Mouse (Mus musculus) heart, embryonic 11.5 days (tissue): Measurements from ENCODE around the gene Arid3b. TPM values are rescaled to one million over a fixed set of nuclear protein-coding genes. Genes with fewer than 3 reads are reported as not detected.
A peak's percentile ranks its signal among the peaks of the same experiment; 100 is the strongest.

Experiments used
- ATAC-seq: fragments of 200-750 bp; cut with Nextera tagmentation; replicated peaks from 2 replicates; pipeline ENCODE4 v1.8.0; 2017; ENCODE audit warnings: moderate library complexity; ENCODE audit not compliant: insufficient number of reproducible peaks, low FRiP score, low TSS enrichment
- H3K27ac ChIP-seq: fragments of 300-500 bp; sonication (generic); 2 replicates; pipeline ENCODE4 v1.5.1; 2014; ENCODE audit warnings: mild to moderate bottlenecking, low read depth, low read length
- H3K27me3 ChIP-seq: fragments of 300-500 bp; sonication (generic); 2 replicates; pipeline ENCODE4 v1.6.1; 2014; ENCODE audit warnings: mild to moderate bottlenecking, low read length, mixed read lengths; ENCODE audit not compliant: control insufficient read depth, insufficient read depth
- H3K36me3 ChIP-seq: fragments of 300-500 bp; sonication (generic); 2 replicates; pipeline ENCODE4 v1.6.1; 2014; ENCODE audit warnings: mild to moderate bottlenecking, low read length, moderate library complexity, mixed read lengths; ENCODE audit not compliant: control insufficient read depth, insufficient read depth
- H3K4me1 ChIP-seq: fragments of 300-500 bp; sonication (generic); 2 replicates; pipeline ENCODE4 v1.6.1; 2014; ENCODE audit warnings: low read length; ENCODE audit not compliant: control insufficient read depth, insufficient read depth
- H3K4me2 ChIP-seq: fragments of 300-500 bp; sonication (generic); 2 replicates; pipeline ENCODE4 v1.6.1; 2014; ENCODE audit warnings: mild to moderate bottlenecking, moderate library complexity
- H3K4me3 ChIP-seq: fragments of 300-500 bp; sonication (generic); 2 replicates; pipeline ENCODE4 v1.5.1; 2014; ENCODE audit warnings: low read depth, low read length
- H3K9ac ChIP-seq: fragments of 300-500 bp; sonication (generic); 2 replicates; pipeline ENCODE4 v1.6.1; 2014; ENCODE audit warnings: mild to moderate bottlenecking, low read depth, low read length, moderate library complexity
- H3K9me3 ChIP-seq: fragments of 300-500 bp; sonication (generic); replicated peaks from 2 replicates; pipeline ENCODE4 v1.6.1; 2016; ENCODE audit warnings: low read length; ENCODE audit not compliant: control insufficient read depth
- WGBS: fragments of 180-500 bp; shearing (Covaris S2); extraction: QIAGEN DNeasy Blood & Tissue Kit; methylation state at CpG from one replicate; pipeline ENCODE4 v1.1.7; 2014; ENCODE audit not compliant: insufficient replicate concordance; 5-methylcytosine and 5-hydroxymethylcytosine counted together
- polyA plus RNA-seq: library from polyadenylated mRNA; unstranded; fragments of >200 nt; fragmentation: Nextera tagmentation; extraction: Ambion mirVana; gene quantifications from 2 replicates; pipeline ENCODE4 v1.2.1, GENCODE M21; 2014

Arid3b gene
- polyA plus RNA-seq, 1 experiment from 2014 or later = 28.0 TPM

GRCm38 (mm10) chr9:57758528-57758927, 78.1 kb downstream of the Arid3b start:
- H3K36me3 ChIP-seq = peaks cover 50% of the 10 kb centered on the region
- no peaks in the 10 kb centered on the region for H3K27me3 ChIP-seq
- H3K4me3 ChIP-seq = peak overlapping the region; percentile 15; the same call in 1 of the 2 replicates
- 86% methylated on average over 22 of the region's 22 CpGs for WGBS
- H3K9ac ChIP-seq = no peak overlapping the region; the same call in 1 of the 2 replicates
- H3K27ac ChIP-seq = peak overlapping the region; percentile 80
- ATAC-seq = 0 out of 2 replicates have a peak, but pooled peaks have one; percentile 15
- no peaks in the 10 kb centered on the region for H3K9me3 ChIP-seq
- H3K4me1 ChIP-seq = peaks cover 26% of the 10 kb centered on the region
- peak overlapping the region; percentile 44 for H3K4me2 ChIP-seq

GRCm38 (mm10) chr9:57757578-57757977, 79.0 kb downstream of the Arid3b start:
- Histone ChIP-seq H3K9ac (no peak overlapping the region), H3K27ac (peak overlapping the region; percentile 80), H3K4me1 (peaks cover 17% of the 10 kb centered on the region), H3K4me3 (peak overlapping the region; percentile 15; the same call in 1 of the 2 replicates), H3K9me3 (no peaks in the 10 kb centered on the region), H3K36me3 (peaks cover 59% of the 10 kb centered on the region), H3K4me2 (peak overlapping the region; percentile 41), H3K27me3 (no peaks in the 10 kb centered on the region)
- ATAC-seq = peak; percentile 56
- WGBS = 69% methylated on average over 3 of the region's 3 CpGs

- Histone ChIP-seq H3K36me3 (peaks cover 65% of the 10 kb centered on the region), H3K4me1 (no peaks in the 10 kb centered on the region), H3K4me2 (no peak overlapping the region), H3K9me3 (no peaks in the 10 kb centered on the region), H3K27me3 (no peaks in the 10 kb centered on the region), H3K27ac (no peak overlapping the region), H3K4me3 (no peak overlapping the region), H3K9ac (no peak overlapping the region)
- WGBS = 85% methylated on average over 7 of the region's 7 CpGs
- ATAC-seq = no peak
Measured at GRCm38 (mm10) chr9:57750901-57751300, 85.7 kb downstream of the Arid3b start.

GRCm38 (mm10) chr9:57748831-57749230, 87.8 kb downstream of the Arid3b start:
- Histone ChIP-seq H3K36me3 (peaks cover 61% of the 10 kb centered on the region), H3K4me3 (no peak overlapping the region), H3K4me1 (no peaks in the 10 kb centered on the region), H3K27me3 (no peaks in the 10 kb centered on the region), H3K4me2 (no peak overlapping the region), H3K27ac (no peak overlapping the region), H3K9me3 (no peaks in the 10 kb centered on the region), H3K9ac (no peak overlapping the region)
- ATAC-seq = no peak
- 58% methylated on average over 1 of the region's 1 CpGs for WGBS

DNA sequence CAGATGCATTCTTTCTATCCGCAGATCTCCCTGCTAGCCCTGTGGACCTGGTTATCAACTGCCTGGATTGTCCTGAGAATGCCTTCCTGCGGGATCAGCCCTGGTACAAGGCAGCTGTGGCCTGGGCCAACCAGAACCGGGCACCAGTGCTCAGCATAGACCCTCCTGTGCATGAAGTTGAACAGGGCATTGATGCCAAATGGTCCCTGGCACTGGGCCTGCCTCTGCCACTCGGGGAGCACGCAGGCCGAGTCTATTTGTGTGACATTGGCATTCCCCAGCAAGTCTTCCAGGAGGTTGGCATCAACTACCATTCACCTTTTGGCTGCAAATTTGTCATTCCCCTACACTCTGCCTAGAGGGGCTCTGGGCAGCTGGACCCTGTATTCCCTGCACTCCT, 88.5 kb downstream of the Arid3b start:
- no peaks in the 10 kb centered on the region for H3K9me3 ChIP-seq
- no peak overlapping the region for H3K4me2 ChIP-seq
- no peak overlapping the region for H3K9ac ChIP-seq
- no peak overlapping the region for H3K4me3 ChIP-seq
- WGBS = 80% methylated on average over 6 of the region's 6 CpGs
- H3K27me3 ChIP-seq = no peaks in the 10 kb centered on the region
- H3K27ac ChIP-seq = no peak overlapping the region
- ATAC-seq = no peak
- peaks cover 58% of the 10 kb centered on the region for H3K36me3 ChIP-seq
- no peaks in the 10 kb centered on the region for H3K4me1 ChIP-seq

- H3K4me1 ChIP-seq = no peaks in the 10 kb centered on the region
- H3K9me3 ChIP-seq = no peaks in the 10 kb centered on the region
- ATAC-seq = no peak
- no peak overlapping the region for H3K4me2 ChIP-seq
- H3K36me3 ChIP-seq = peaks cover 49% of the 10 kb centered on the region
- H3K4me3 ChIP-seq = no peak overlapping the region
- no peak overlapping the region for H3K27ac ChIP-seq
- no peak overlapping the region for H3K9ac ChIP-seq
- H3K27me3 ChIP-seq = no peaks in the 10 kb centered on the region
- WGBS = 50% methylated on average over 1 of the region's 1 CpGs
Measured at GRCm38 (mm10) chr9:57747067-57747466, 89.5 kb downstream of the Arid3b start.

DNA sequence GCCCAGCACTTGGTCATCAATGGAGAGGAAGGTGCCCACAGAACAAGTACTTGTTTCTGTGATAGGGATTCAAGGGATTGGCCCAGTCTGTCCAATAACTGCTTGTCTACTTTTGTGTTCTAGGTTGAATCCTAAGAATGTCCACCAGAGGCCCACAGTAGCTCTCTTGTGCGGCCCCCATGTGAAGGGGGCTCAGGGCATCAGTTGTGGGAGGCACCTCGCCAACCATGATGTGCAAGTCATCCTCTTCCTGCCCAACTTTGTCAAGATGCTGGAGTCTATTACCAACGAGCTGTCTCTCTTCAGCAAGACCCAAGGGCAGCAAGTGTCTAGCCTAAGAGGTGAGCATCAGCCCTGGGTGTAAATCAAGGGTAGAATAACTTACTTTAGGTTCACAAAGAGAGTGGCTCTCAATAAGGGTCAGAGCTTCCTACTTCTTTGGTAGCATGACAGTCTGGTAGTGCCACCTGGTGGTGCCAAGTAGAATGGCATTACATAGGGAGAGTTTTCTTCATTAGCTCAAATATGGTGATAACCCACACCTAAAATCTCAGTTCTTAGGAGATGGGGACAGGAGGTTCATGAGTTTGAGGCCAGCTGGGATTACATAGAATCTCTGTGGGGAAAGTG, 92.0 kb downstream of the Arid3b start:
- Histone ChIP-seq H3K27me3 (no peaks in the 10 kb centered on the region), H3K36me3 (peaks cover 35% of the 10 kb centered on the region)

More for the DNA sequence above, 92.0 kb downstream of the Arid3b start:
- no peaks in the 10 kb centered on the region for H3K4me1 ChIP-seq
- no peak overlapping the region for H3K27ac ChIP-seq
- no peak overlapping the region for H3K4me2 ChIP-seq
- no peak for ATAC-seq
- H3K9ac ChIP-seq = no peak overlapping the region
- no peaks in the 10 kb centered on the region for H3K9me3 ChIP-seq
- 63% methylated on average over 3 of the region's 3 CpGs for WGBS
- no peak overlapping the region for H3K4me3 ChIP-seq
